Mouse (Mus musculus) cerebellum, adult (tissue): ENCODE measurements at regions not wholly inside any gene's neighbourhood (a gene's known extent, or its start where the extent isn't known, plus 50 kb on each side); places are given as distances from the start of the nearest gene placed in this dataset.
A peak's percentile ranks its signal among the peaks of the same experiment; 100 is the strongest.

Source experiments
- ATAC-seq: cut with Nextera tagmentation; 2 replicates; pipeline ENCODE4 v1.9.2; 2017; ENCODE audit warnings: mild to moderate bottlenecking, moderate library complexity, mixed read lengths; ENCODE audit not compliant: insufficient number of reproducible peaks, low FRiP score, low TSS enrichment

DNA sequence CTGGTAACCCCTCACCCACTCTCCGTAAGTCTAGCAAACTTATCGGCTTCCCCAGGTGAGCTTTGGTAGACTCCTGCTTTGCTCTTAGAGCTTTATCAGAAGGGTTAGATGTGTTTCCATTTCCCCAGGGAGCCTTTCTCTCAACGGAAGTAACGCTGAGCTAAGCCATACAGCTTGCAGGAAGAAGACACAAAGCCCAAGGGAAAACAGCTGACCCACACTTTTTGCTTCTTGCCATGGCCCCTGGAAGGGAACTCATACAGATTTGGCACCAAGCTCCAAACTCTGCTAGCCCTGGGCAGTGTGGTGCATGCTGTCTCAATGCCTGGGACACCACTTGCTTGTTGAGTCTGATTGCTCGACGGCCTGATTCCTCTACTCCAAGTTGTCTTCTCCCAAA is 242.6 kb downstream of the Sipa1l2 start:
- no peak for ATAC-seq

GRCm38 (mm10) chr8:125325736-125326135 is 243.9 kb downstream of the Sipa1l2 start:
- ATAC-seq = no peak

DNA sequence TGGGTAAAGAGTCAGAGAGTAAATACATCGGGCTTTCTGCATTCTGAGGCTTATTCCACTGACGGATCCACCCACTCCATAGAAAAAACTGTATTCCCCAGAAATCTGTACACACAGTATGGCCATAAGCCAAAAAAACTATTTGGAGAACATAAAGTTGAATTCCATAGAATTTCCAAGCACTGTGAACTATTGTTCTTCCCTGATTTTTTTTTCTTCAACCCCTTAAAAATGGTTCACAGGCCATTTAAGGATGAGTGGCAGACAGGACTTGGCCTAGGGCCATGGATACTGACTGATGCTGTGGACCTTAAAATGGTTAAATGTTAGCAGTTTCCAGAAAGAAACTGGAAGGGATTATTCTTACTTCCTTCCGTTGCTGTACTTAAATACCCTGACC is 247.0 kb downstream of the Sipa1l2 start:
- no peak for ATAC-seq

DNA sequence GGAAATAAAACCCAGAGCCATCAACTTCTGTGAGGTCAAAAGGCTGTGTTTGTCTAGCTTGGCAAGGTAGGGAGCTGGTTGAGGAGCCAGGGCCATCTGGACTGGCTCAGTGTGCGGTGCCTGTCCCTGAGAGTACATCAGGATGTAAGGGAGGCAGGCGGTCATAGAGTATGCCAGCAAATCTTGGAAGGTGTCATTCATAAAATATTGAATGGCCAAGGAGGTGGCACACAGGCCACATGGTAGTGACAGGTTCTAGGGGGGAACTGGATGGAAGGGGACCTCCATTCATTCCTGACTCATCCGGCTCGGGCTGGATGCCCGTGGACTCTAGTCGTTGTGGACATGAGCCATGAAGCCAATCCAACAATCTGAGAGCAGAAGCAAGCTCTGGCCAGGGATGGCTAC is 252.0 kb downstream of the Sipa1l2 start:
- peak; percentile 98 for ATAC-seq

GRCm38 (mm10) chr8:125315736-125316135 is 253.9 kb downstream of the Sipa1l2 start:
- no peak for ATAC-seq

DNA sequence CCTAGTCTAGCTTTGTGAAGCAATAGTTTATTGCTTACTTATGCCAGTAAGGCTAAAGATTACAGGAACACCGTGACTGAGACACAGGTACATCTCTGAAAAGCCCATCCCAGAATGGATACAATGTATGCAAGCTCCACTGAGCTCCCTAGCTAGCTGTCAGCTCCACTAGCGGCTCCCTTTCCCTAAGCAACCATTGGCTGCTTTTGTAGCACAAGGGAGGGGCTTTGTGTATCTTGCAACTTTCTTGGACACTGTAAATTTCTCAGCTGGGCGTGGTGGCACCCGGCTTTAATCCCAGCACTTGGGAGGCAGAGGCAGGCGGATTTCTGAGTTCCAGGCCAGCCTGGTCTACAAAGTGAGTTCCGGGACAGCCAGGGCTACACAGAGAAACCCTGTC is 254.6 kb downstream of the Sipa1l2 start:
- ATAC-seq = no peak

GRCm38 (mm10) chr8:125314221-125314984 is 255.2 kb downstream of the Sipa1l2 start:
- no peak for ATAC-seq

- no peak for ATAC-seq
Measured at GRCm38 (mm10) chr8:125311228-125312053, 257.4 kb downstream of the Disc1 start.
